Mouse (Mus musculus): ENCODE measurements at regions not wholly inside any gene's neighbourhood (a gene's known extent, or its start where the extent isn't known, plus 50 kb on each side); places are given as distances from the start of the nearest gene placed in this dataset.

DNA sequence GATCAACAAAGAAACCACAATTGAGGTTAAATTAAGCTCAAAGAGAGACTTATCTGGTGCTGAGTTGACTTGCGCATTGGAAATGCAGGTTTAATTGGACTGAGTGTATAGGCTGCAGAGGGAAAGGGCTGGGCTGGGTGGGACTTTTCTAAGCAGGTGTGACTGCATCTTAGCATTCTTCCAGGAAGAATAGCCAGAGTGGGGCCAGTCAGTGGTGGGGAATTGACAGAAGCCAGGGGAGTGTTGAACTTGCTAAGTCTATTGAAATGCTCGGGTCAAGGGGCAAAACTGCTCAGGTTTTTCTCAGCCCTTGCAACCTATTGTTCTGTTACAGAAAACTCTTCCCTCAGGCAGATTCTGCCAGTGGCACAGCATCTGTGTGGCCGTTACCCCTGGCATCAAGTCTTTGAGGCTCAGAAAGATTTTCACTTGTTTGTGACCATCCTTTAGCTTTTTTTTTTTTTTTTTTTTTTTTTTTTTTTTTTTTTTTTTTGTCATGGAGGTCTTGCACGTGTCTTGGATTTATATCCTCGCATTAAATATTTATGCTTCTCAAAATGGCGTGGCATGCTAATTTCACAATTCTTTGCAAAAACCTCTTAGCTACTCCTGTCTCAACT, 429.6 kb upstream of the Trpc7 start:
- TF ChIP-seq CTCF (IDR thresholded peaks at IDR 0.05; ENCODE audit: borderline replicate concordance, control insufficient read depth, extremely low read depth, insufficient read depth, low read length, poor library complexity) = no peak
- TF ChIP-seq POLR2A (IDR thresholded peaks at IDR 0.05; ENCODE audit: control insufficient read depth, extremely low read depth, insufficient read depth, low read length, poor library complexity) = no peak
